Mouse (Mus musculus) frontal cortex, postnatal 36 days (tissue): ENCODE results near the gene Olfr434.
"Not testable (repeated sequence)": the region's sequence is repeated elsewhere in the genome, so short reads cannot be mapped to it uniquely, and the experiment has no call there.

Source experiments
- DNase-seq, 2 experiments: peaks; one replicate each; pipeline ENCODE4 v3.0.0; 2022; ENCODE audit warnings: low spot score in 2 of 2

Gene Olfr434

GRCm38 (mm10) chr6:43212873-43213272, at the start of gene Olfr434:
TSS of gene Olfr434 (plus strand) at chr6:43213021.
- DNase-seq, result peak; percentile 40 to 70

- DNase-seq, result no peak
Measured at GRCm38 (mm10) chr6:43167246-43167645, 45.6 kb upstream of the Olfr434 start.

- no peak for DNase-seq
Measured at GRCm38 (mm10) chr6:43171840-43172239, 41.0 kb upstream of the Olfr434 start, which contains the start of gene Olfr13. TSS of gene Olfr13 (plus strand) at chr6:43172140.

- no peak for DNase-seq
Measured at GRCm38 (mm10) chr6:43178129-43178528, 34.7 kb upstream of the Olfr434 start.

- DNase-seq, result no peak
Measured at GRCm38 (mm10) chr6:43178584-43179501, 34.0 kb upstream of the Olfr434 start.

GRCm38 (mm10) chr6:43190986-43191385, 21.8 kb upstream of the Olfr434 start:
- no peak for DNase-seq

GRCm38 (mm10) chr6:43196781-43197180, 16.0 kb upstream of the Olfr434 start, which contains the start of gene Olfr435:
TSS of gene Olfr435 (plus strand) at chr6:43197146.
- DNase-seq, result no peak

GRCm38 (mm10) chr6:43198094-43198493, 14.7 kb upstream of the Olfr434 start:
- no peak for DNase-seq

GRCm38 (mm10) chr6:43202786-43203185, 10.0 kb upstream of the Olfr434 start:
- no peak for DNase-seq

GRCm38 (mm10) chr6:43205355-43205754, 7.5 kb upstream of the Olfr434 start:
- no peak for DNase-seq

GRCm38 (mm10) chr6:43231255-43231654, 18.4 kb downstream of the Olfr434 start, which contains the start of gene Olfr47:
TSS of gene Olfr47 (plus strand) at chr6:43231529.
- not testable (repeated sequence) for DNase-seq

- no peak for DNase-seq
Measured at GRCm38 (mm10) chr6:43242061-43242460, 29.2 kb downstream of the Olfr434 start.

GRCm38 (mm10) chr6:43247396-43247795, 34.6 kb downstream of the Olfr434 start:
- DNase-seq, result no peak

GRCm38 (mm10) chr6:43252994-43253393, 40.2 kb downstream of the Olfr434 start:
- DNase-seq, result no peak

- DNase-seq, result peak in 1 of 2 experiments; percentile 8
Measured at GRCm38 (mm10) chr6:43254193-43254926, 41.5 kb downstream of the Olfr434 start.

GRCm38 (mm10) chr6:43260756-43261155, 47.9 kb downstream of the Olfr434 start:
- no peak for DNase-seq

GRCm38 (mm10) chr6:43265363-43266041, 52.7 kb downstream of the Olfr434 start, which contains the start of gene Arhgef5:
TSS of gene Arhgef5 (plus strand) at chr6:43265582.
- no peak for DNase-seq

- DNase-seq, result no peak
Measured at GRCm38 (mm10) chr6:43266356-43266755, 53.5 kb downstream of the Olfr434 start.
